In the genomic region with DNA sequence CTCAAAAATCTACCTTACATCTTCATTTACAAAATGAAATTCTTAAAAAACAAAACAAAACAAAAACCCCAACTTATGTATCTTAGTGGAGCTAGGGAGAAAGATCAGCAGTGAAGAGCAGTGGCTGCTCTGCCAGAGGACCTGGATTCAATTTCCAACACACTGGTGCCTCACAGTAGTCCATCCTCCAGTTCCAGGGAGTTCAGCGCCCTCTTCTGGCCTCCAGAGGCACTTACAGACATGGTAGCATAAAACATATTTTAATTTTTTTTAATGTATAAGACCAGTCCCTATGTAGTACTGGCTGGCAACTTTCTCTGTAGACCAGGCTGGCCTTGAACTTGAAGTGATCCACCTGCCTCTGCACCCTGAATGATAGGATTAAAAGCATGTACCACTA, we compare ENCODE assay signal across 9 mouse cellular contexts. TPM values are rescaled to one million over a fixed set of nuclear protein-coding genes. Genes with fewer than 3 reads are reported as not detected.
DNase-seq lines count a peak whose midpoint lies in the region; ATAC-seq lines count a peak whose summit lies in the region.
"Had no signal": no experiment of that assay in that cellular context is flagged by ENCODE, and none has a peak within 500 bp of the region (broad histone marks: within the 10 kb centered on the region; RNA-seq: fewer than 3 reads in every experiment).

No protein-coding gene starts in this region.

- H3K4me2 ChIP-seq in limb, embryonic 11.5 days (ENCODE audit: low read depth, severe bottlenecking), result no peak overlapping the region
- H3K4me2 ChIP-seq: embryonic facial prominence, embryonic 13.5 days had no signal

- H3K27me3 ChIP-seq in limb, embryonic 11.5 days (ENCODE audit: control insufficient read depth, insufficient read depth, low read length), result no peaks in the 10 kb centered on the region
- no peaks in the 10 kb centered on the region for H3K27me3 ChIP-seq in limb, embryonic 10.5 days (ENCODE audit: low read depth, poor library complexity, severe bottlenecking)
- H3K27me3 ChIP-seq: embryonic facial prominence, embryonic 13.5 days had no signal

- no peak overlapping the region for H3K27ac ChIP-seq in limb, embryonic 11.5 days (replicated peaks; ENCODE audit: low read depth, low read length)
- H3K27ac ChIP-seq in limb, embryonic 10.5 days, result no peak overlapping the region
- H3K27ac ChIP-seq: embryonic facial prominence, embryonic 13.5 days; macrophage had no signal

- H3K4me1 ChIP-seq in limb, embryonic 11.5 days (ENCODE audit: control insufficient read depth, insufficient read depth, low read length), result no peaks in the 10 kb centered on the region
- H3K4me1 ChIP-seq in limb, embryonic 10.5 days, result no peaks in the 10 kb centered on the region

- H3K36me3 ChIP-seq in limb, embryonic 11.5 days (ENCODE audit: control insufficient read depth, insufficient read depth, low read length), result peaks cover 25% of the 10 kb centered on the region; the same call in 1 of the 2 replicates
- peaks cover 96% of the 10 kb centered on the region for H3K36me3 ChIP-seq in limb, embryonic 10.5 days

- H3K4me3 ChIP-seq in limb, embryonic 11.5 days (ENCODE audit: low read depth, low read length), result no peak overlapping the region
- no peak overlapping the region for H3K4me3 ChIP-seq in limb, embryonic 10.5 days
- H3K4me3 ChIP-seq: embryonic facial prominence, embryonic 13.5 days had no signal

- DNase-seq in limb, embryonic 11.5 days (ENCODE audit: low spot score), result peak; percentile 54
- no peak for DNase-seq in limb, embryonic 10.5 days (ENCODE audit: low spot score)
- peak; percentile 53 for DNase-seq in MEL-GATA-1-ER (ENCODE audit: extremely low read depth, low read depth)
- no peak for DNase-seq in gastrocnemius, adult 18-20 months (ENCODE audit: low spot score)
- DNase-seq in right cerebral cortex, postnatal 25 days, result no peak

- ATAC-seq in limb, embryonic 11.5 days (ENCODE audit: insufficient number of reproducible peaks, low FRiP score, low TSS enrichment, low read depth), result no peak
- peak; percentile 60 for ATAC-seq in common myeloid progenitor, adult 5-6 weeks (replicated peaks; ENCODE audit: low read depth, poor library complexity, severe bottlenecking)
- ATAC-seq in megakaryocyte progenitor cell, adult 5-6 weeks (replicated peaks; ENCODE audit: poor library complexity), result peak; percentile 86

- no peaks in the 10 kb centered on the region for H3K9me3 ChIP-seq in limb, embryonic 11.5 days (ENCODE audit: control insufficient read depth, low read length)
- no peaks in the 10 kb centered on the region for H3K9me3 ChIP-seq in limb, embryonic 10.5 days (replicated peaks)
- H3K9me3 ChIP-seq: embryonic facial prominence, embryonic 13.5 days had no signal

- WGBS in limb, embryonic 11.5 days, result 40% methylated on average over 1 of the region's 1 CpGs
- 28% methylated on average over 1 of the region's 1 CpGs for WGBS in limb, embryonic 10.5 days

- no peak overlapping the region for H3K9ac ChIP-seq in limb, embryonic 11.5 days (ENCODE audit: low read length)
- H3K9ac ChIP-seq: embryonic facial prominence, embryonic 13.5 days had no signal

RNA-seq across cellular contexts. Expression of a gene that starts 14.2 kb away (rescaled TPM):
- 92.6 and 114 TPM in 2 replicates for polyA plus RNA-seq in limb, embryonic 11.5 days (2014; fragmentation: Nextera tagmentation; extraction: Ambion mirVana)
- 178 and 181 TPM in 2 replicates for polyA plus RNA-seq in limb, embryonic 10.5 days (2016; fragmentation: Nextera tagmentation; extraction: Ambion mirVana)
- total RNA-seq in common myeloid progenitor, adult 5-6 weeks (2017), result 6.9 and 10.2 TPM in 2 replicates
- 4.7 TPM in 2 replicates for total RNA-seq in megakaryocyte progenitor cell, adult 5-6 weeks (2015)
- 2.5 and 3.2 TPM in 2 replicates for total RNA-seq in megakaryocyte progenitor cell, adult 5-6 weeks (2017)
- 1 to 10 TPM; 2.0 to 2.2 TPM for total RNA-seq in gastrocnemius, adult 18-20 months (2021)

RNA-seq across cellular contexts. Expression of a gene that starts 25.3 kb away (rescaled TPM):
- polyA plus RNA-seq in limb, embryonic 11.5 days (2014; fragmentation: Nextera tagmentation; extraction: Ambion mirVana), result 15.0 and 15.5 TPM in 2 replicates
- 17.3 and 19.9 TPM in 2 replicates for polyA plus RNA-seq in limb, embryonic 10.5 days (2016; fragmentation: Nextera tagmentation; extraction: Ambion mirVana)
- total RNA-seq in common myeloid progenitor, adult 5-6 weeks (2017), result 7.1 and 8.2 TPM in 2 replicates
- total RNA-seq in megakaryocyte progenitor cell, adult 5-6 weeks (2015), result 4.4 and 7.8 TPM in 2 replicates
- total RNA-seq in megakaryocyte progenitor cell, adult 5-6 weeks (2017), result 3.4 and 6.0 TPM in 2 replicates
- total RNA-seq in gastrocnemius, adult 18-20 months (2021), result under 1 TPM; 0.37 to 0.50 TPM

RNA-seq across cellular contexts. Expression of a gene that starts 25.4 kb away (rescaled TPM):
- polyA plus RNA-seq in limb, embryonic 11.5 days (2014; fragmentation: Nextera tagmentation; extraction: Ambion mirVana), result 8.7 and 10.4 TPM in 2 replicates
- 10.0 and 13.1 TPM in 2 replicates for polyA plus RNA-seq in limb, embryonic 10.5 days (2016; fragmentation: Nextera tagmentation; extraction: Ambion mirVana)
- total RNA-seq in common myeloid progenitor, adult 5-6 weeks (2017), result 7.9 and 8.1 TPM in 2 replicates
- 4.0 and 6.3 TPM in 2 replicates for total RNA-seq in megakaryocyte progenitor cell, adult 5-6 weeks (2015)
- total RNA-seq in megakaryocyte progenitor cell, adult 5-6 weeks (2017), result 3.5 TPM in 2 replicates
- total RNA-seq in gastrocnemius, adult 18-20 months (2021), result 1 to 10 TPM; 1.5 to 2.2 TPM

RNA-seq across cellular contexts. Expression of a gene that starts 32.2 kb away (rescaled TPM):
- 1,529 and 1,574 TPM in 2 replicates for polyA plus RNA-seq in limb, embryonic 11.5 days (2014; fragmentation: Nextera tagmentation; extraction: Ambion mirVana)
- polyA plus RNA-seq in limb, embryonic 10.5 days (2016; fragmentation: Nextera tagmentation; extraction: Ambion mirVana), result 1,157 and 1,293 TPM in 2 replicates
- 3,236 and 3,976 TPM in 2 replicates for total RNA-seq in common myeloid progenitor, adult 5-6 weeks (2017)
- total RNA-seq in megakaryocyte progenitor cell, adult 5-6 weeks (2015), result 3,991 and 4,341 TPM in 2 replicates
- 2,958 and 3,443 TPM in 2 replicates for total RNA-seq in megakaryocyte progenitor cell, adult 5-6 weeks (2017)
- total RNA-seq in gastrocnemius, adult 18-20 months (2021), result 100 to 1,000 TPM; 845 to 889 TPM

RNA-seq across cellular contexts. Expression of a gene that starts 37.1 kb away (rescaled TPM):
- polyA plus RNA-seq in limb, embryonic 11.5 days (2014; fragmentation: Nextera tagmentation; extraction: Ambion mirVana), result 142 and 144 TPM in 2 replicates
- 139 and 141 TPM in 2 replicates for polyA plus RNA-seq in limb, embryonic 10.5 days (2016; fragmentation: Nextera tagmentation; extraction: Ambion mirVana)
- 2.0 and 2.8 TPM in 2 replicates for total RNA-seq in common myeloid progenitor, adult 5-6 weeks (2017)
- total RNA-seq in megakaryocyte progenitor cell, adult 5-6 weeks (2015), result 1.3 and 1.5 TPM in 2 replicates
- total RNA-seq in megakaryocyte progenitor cell, adult 5-6 weeks (2017), result 1.3 and 2.4 TPM in 2 replicates
- total RNA-seq in gastrocnemius, adult 18-20 months (2021), result 1 to 10 TPM; 2.5 to 3.5 TPM

Comparison
In these comparisons a context has a peak if more than half of its experiments do, and no peak if none do; other contexts are left out.
1. DNase-seq: peak in limb, embryonic 11.5 days (single experiment) and MEL-GATA-1-ER (single experiment); none in limb, embryonic 10.5 days (single experiment), gastrocnemius, adult 18-20 months (single experiment) and right cerebral cortex, postnatal 25 days (single experiment).